Mouse (Mus musculus) forebrain, embryonic 16.5 days (tissue): ENCODE results near the gene 4930469K13Rik. TPM values are rescaled to one million over a fixed set of nuclear protein-coding genes. Genes with fewer than 3 reads are reported as not detected.

Experiments used
- ATAC-seq: fragments of 200-750 bp; cut with Nextera tagmentation; 2 replicates; pipeline ENCODE4 v1.8.0; 2017; ENCODE audit warnings: mild to moderate bottlenecking, moderate library complexity
- H3K27ac ChIP-seq: fragments of 300-500 bp; sonication (generic); 2 replicates; pipeline ENCODE4 v1.5.1; 2014; ENCODE audit warnings: low read length, control low read depth
- H3K27me3 ChIP-seq: fragments of 300-500 bp; sonication (generic); replicated peaks from 2 replicates; pipeline ENCODE4 v1.6.1; 2014; ENCODE audit warnings: low read length; ENCODE audit not compliant: control insufficient read depth, insufficient read depth
- H3K36me3 ChIP-seq: fragments of 300-500 bp; sonication (generic); 2 replicates; pipeline ENCODE4 v1.6.1; 2014; ENCODE audit not compliant: control insufficient read depth, insufficient read depth
- H3K4me1 ChIP-seq: fragments of 300-500 bp; sonication (generic); replicated peaks from 2 replicates; pipeline ENCODE4 v1.6.1; 2014; ENCODE audit warnings: low read length; ENCODE audit not compliant: control insufficient read depth, insufficient read depth
- H3K4me2 ChIP-seq: fragments of 300-500 bp; sonication (generic); 2 replicates; pipeline ENCODE4 v1.6.1; 2014; ENCODE audit warnings: mild to moderate bottlenecking, low read length, control low read depth
- H3K4me3 ChIP-seq: fragments of 300-500 bp; sonication (generic); replicated peaks from 2 replicates; pipeline ENCODE4 v1.5.1; 2014; ENCODE audit warnings: mild to moderate bottlenecking, low read length, control low read depth
- H3K9ac ChIP-seq: fragments of 300-500 bp; sonication (generic); replicated peaks from 2 replicates; pipeline ENCODE4 v1.6.1; 2014; ENCODE audit warnings: low read depth, low read length, control low read depth
- H3K9me3 ChIP-seq: fragments of 300-500 bp; sonication (generic); 2 replicates; pipeline ENCODE4 v1.6.1; 2016; ENCODE audit warnings: low read length; ENCODE audit not compliant: control insufficient read depth
- WGBS: fragments of 180-500 bp; shearing (Covaris S2); extraction: QIAGEN DNeasy Blood & Tissue Kit; methylation state at CpG from one replicate; pipeline ENCODE4 v1.1.7; 2014; 5-methylcytosine and 5-hydroxymethylcytosine counted together
- polyA plus RNA-seq: library from polyadenylated mRNA; unstranded; fragments of >200 nt; fragmentation: Nextera tagmentation; extraction: Ambion mirVana; gene quantifications from 2 replicates; pipeline ENCODE4 v1.2.1, GENCODE M21; 2015

The 4930469K13Rik gene
- polyA plus RNA-seq, 1 experiment from 2014 or later, result not detected

DNA sequence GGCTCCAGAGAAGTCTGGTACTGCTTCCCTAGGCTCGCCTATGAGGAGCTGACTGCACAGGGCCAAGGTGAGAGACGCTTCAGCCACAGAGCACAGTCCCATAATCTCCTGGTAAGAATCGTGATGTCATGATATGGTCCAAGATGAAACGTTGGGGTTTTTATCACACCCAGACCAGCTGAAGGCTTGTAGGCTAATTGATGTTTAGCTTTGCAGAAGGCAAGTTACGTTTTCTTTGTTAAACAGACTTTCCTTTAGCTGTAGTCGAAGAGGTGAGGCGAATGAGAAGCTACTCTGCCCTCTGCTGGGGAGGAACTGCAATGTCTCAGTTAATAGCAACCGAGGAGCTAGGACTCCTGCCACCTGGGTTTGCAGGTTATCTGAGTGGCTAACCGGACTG, 89.7 kb downstream of the 4930469K13Rik start:
- no peak overlapping the region for H3K4me2 ChIP-seq
- 45% methylated on average over 9 of the region's 9 CpGs for WGBS
- peak; percentile 62; the same call in 1 of the 2 replicates for ATAC-seq
- H3K36me3 ChIP-seq, result no peaks in the 10 kb centered on the region
- no peaks in the 10 kb centered on the region for H3K9me3 ChIP-seq
- no peak overlapping the region for H3K9ac ChIP-seq
- H3K4me3 ChIP-seq, result no peak overlapping the region
- H3K27me3 ChIP-seq, result no peaks in the 10 kb centered on the region
- H3K4me1 ChIP-seq, result 0 out of 2 replicates have a peak, but pooled peaks cover 2% of the 10 kb centered on the region
- H3K27ac ChIP-seq, result no peak overlapping the region

DNA sequence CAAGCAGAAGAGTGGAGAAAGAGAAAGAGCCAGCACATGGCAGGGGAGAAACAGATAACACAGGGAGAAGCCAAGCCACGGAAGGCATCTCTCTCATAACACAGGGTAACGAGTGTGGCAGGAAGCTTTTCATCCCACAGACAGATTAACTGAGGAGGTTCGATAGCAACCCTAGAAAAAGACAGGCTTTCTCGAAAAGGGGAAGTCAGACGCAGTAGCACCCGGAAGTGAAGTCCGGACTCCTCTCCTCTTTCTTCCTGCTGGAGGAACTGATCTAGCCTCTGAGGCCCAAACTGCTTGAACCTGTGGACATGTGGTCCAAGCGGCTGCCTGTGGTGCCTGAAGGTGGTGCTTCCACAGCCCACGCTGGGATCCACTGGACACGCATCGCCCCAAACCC, 90.1 kb downstream of the 4930469K13Rik start:
- no peaks in the 10 kb centered on the region for H3K27me3 ChIP-seq
- H3K4me3 ChIP-seq, result no peak overlapping the region
- H3K27ac ChIP-seq, result no peak overlapping the region
- H3K4me1 ChIP-seq, result 0 out of 2 replicates have a peak, but pooled peaks cover 2% of the 10 kb centered on the region
- H3K9me3 ChIP-seq, result no peaks in the 10 kb centered on the region
- H3K36me3 ChIP-seq, result no peaks in the 10 kb centered on the region
- no peak overlapping the region for H3K9ac ChIP-seq
- 86% methylated on average over 11 of the region's 11 CpGs for WGBS
- no peak for ATAC-seq
- no peak overlapping the region for H3K4me2 ChIP-seq

DNA sequence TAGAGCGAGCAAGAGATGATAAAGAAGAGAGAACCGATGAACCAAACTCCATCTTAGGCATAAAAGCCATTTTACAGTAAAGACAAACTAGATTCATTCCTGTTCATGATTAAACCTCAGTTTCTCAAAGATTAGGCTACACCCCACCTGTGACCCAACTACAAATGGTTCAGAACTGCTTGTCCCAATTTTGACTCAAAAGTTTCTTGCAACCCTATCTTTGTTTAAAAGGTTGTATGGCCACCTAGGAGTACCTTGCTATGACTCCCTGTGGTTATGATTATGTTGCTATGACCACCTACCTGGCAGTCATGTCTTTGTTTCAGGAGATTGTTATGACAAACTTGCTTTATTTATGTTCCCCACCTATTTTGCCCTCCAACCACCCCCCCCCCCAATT, 90.7 kb downstream of the 4930469K13Rik start:
- H3K4me2 ChIP-seq, result no peak overlapping the region
- no peak overlapping the region for H3K9ac ChIP-seq
- H3K27ac ChIP-seq, result no peak overlapping the region
- no peak for ATAC-seq
- H3K4me1 ChIP-seq, result 0 out of 2 replicates have a peak, but pooled peaks cover 2% of the 10 kb centered on the region
- H3K9me3 ChIP-seq, result no peaks in the 10 kb centered on the region
- no peak overlapping the region for H3K4me3 ChIP-seq
- 95% methylated on average over 2 of the region's 2 CpGs for WGBS
- H3K36me3 ChIP-seq, result no peaks in the 10 kb centered on the region
- no peaks in the 10 kb centered on the region for H3K27me3 ChIP-seq

DNA sequence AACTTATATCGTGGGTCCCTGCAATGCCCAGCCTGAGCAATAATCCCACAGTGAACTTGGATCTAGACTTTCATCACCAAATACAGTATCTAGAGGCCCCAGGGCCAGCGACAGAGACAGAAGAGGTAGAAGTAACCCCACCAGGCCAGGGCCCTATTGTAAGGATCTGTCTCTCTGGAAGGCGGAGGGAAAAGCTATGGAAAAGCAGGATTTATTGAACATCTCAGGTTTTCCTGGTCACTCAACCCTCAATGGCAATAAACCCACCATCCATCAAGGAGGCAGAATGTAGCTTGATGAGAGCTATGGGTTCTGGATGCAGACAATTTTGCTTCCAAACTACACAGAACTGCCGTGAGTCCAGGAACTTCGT, 95.8 kb downstream of the 4930469K13Rik start:
- Histone ChIP-seq H3K4me3 (no peak overlapping the region), H3K9ac (no peak overlapping the region), H3K36me3 (no peaks in the 10 kb centered on the region), H3K27me3 (no peaks in the 10 kb centered on the region), H3K9me3 (no peaks in the 10 kb centered on the region), H3K4me2 (no peak overlapping the region), H3K27ac (no peak overlapping the region), H3K4me1 (no peaks in the 10 kb centered on the region)
- WGBS, result 87% methylated on average over 5 of the region's 5 CpGs
- no peak for ATAC-seq

DNA sequence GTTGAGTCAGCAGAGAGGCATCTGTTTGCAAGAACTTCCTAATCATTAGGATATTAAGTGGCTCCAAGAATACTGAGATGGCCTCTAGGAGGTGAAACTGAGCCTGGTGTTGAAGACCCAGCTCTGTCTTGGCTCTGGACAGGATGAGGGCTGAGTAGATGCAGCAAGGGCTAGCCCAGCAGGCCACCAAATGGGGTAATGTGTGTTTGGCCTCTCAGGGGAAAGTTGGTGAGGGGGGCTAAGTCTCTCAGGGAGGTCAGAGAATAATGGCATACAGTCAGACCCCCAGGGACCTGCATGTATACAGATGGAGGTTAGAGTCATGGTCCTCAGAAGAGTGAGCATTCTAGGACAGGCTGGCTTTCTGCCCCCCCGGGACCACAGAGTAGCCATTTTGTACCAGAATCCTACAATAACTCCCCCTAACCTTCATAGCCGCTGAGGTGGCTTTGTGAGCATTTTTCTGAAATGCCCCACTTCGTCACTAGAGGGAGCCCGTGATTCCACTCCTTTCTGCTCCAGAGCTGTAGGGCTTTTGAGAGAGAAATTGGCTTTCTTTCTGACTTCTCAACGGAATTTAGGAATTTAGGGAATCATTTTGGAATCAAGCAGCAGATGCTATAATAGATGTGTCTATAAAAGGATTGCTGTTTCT, 96.3 kb downstream of the 4930469K13Rik start:
- H3K4me3 ChIP-seq, result no peak overlapping the region
- 12% methylated on average over 5 of the region's 5 CpGs for WGBS
- no peaks in the 10 kb centered on the region for H3K9me3 ChIP-seq

DNA sequence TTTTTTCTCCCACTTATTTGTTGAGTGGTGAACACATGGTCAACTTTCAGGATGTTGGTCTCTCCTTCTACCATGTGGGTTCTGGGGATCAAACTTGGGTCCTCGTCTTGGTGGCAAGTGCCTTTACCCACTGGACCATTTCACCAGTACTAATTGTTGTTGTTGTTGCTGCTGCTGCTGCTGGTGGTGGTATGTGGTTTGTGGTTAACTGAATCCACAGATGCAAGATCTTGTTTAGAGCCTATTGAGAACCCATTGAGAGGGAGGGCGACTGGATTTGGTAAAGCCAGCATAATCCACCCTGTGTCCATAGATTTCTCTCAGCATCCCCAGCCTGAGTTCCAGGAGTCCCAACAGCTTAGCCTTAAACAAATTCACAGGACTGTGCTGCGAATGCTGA, 97.9 kb downstream of the 4930469K13Rik start:
- Histone ChIP-seq H3K36me3 (no peaks in the 10 kb centered on the region), H3K27me3 (no peaks in the 10 kb centered on the region), H3K9me3 (no peaks in the 10 kb centered on the region), H3K27ac (no peak overlapping the region), H3K4me3 (no peak overlapping the region), H3K9ac (no peak overlapping the region), H3K4me1 (no peaks in the 10 kb centered on the region), H3K4me2 (no peak overlapping the region)
- 79% methylated on average over 3 of the region's 3 CpGs for WGBS
- ATAC-seq, result no peak

More for the DNA sequence above, 96.3 kb downstream of the 4930469K13Rik start:
- H3K4me1 ChIP-seq, result no peaks in the 10 kb centered on the region
- no peak overlapping the region for H3K4me2 ChIP-seq
- H3K9ac ChIP-seq, result no peak overlapping the region
- H3K27me3 ChIP-seq, result no peaks in the 10 kb centered on the region
- H3K36me3 ChIP-seq, result no peaks in the 10 kb centered on the region
- ATAC-seq, result no peak; the same call in 1 of the 2 replicates
- H3K27ac ChIP-seq, result no peak overlapping the region

DNA sequence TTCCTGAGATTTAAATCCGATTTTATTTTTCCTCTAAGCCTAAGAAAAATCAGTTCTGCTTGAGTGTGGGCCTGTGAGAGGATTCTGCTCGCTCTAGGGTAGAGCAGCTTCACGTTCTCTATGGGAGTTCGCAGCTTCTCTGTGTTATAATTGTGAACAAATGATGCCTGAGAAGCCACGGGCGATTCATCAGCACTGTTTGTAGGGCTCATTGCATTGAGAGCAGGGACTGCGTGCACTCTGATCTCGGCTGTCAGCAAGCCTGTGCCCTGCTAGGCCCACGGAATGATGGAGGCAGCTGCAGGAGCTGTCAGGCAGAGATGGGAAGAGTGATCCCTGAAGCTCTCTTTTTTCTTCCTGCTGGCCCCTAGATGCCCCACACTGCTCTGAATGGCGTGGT, 100.1 kb downstream of the 4930469K13Rik start:
- H3K4me1 ChIP-seq, result peaks cover 2% of the 10 kb centered on the region; the same call in 1 of the 2 replicates
- no peak overlapping the region for H3K4me2 ChIP-seq
- H3K36me3 ChIP-seq, result no peaks in the 10 kb centered on the region
- 50% methylated on average over 10 of the region's 10 CpGs for WGBS
- no peak overlapping the region for H3K4me3 ChIP-seq
- H3K9ac ChIP-seq, result no peak overlapping the region
- no peak for ATAC-seq
- H3K9me3 ChIP-seq, result no peaks in the 10 kb centered on the region
- no peak overlapping the region for H3K27ac ChIP-seq
- H3K27me3 ChIP-seq, result no peaks in the 10 kb centered on the region

DNA sequence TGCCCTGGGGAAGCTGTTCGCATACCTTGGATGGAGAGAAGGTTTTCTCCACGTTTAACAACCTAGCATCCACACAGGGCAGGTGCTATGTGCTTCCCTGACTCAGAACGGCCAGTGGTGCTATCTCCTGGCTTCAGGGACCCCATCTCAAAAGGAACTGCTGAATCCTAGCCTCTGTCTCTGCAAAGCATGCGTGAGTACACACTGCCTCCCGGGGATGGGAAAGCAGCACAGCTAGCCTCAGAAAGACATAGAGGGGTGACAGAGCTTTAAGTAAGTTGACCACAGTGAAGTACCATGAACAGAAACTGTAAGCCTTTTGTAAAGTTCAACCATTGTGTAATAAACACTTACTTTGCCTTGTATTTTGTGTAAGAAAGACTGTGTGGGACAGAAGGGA, 104.9 kb downstream of the 4930469K13Rik start:
- no peak for ATAC-seq
- 56% methylated on average over 5 of the region's 5 CpGs for WGBS
- Histone ChIP-seq H3K36me3 (no peaks in the 10 kb centered on the region), H3K4me2 (no peak overlapping the region), H3K9ac (no peak overlapping the region), H3K27ac (no peak overlapping the region), H3K4me3 (no peak overlapping the region), H3K9me3 (no peaks in the 10 kb centered on the region), H3K27me3 (no peaks in the 10 kb centered on the region), H3K4me1 (peaks cover 13% of the 10 kb centered on the region; the same call in 1 of the 2 replicates)

DNA sequence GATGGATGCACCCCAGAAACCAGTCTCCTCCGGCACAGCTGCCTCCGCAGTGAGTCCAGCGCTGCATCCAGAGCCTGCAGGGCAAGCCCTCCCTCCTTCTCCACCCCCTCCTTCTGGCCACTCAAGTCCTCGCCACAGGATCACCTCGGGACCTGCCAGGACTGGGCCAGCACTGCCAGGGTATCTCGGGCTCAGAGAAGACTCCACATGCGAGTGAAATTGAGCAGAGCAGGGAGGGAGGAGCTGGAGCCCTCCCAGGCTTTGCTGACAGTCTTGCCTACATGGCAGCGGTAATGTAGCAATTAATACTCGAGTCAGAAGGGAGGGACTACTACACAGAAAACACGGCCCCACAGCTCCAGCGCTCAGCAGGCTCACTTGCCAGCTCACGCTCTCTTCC, 105.4 kb downstream of the 4930469K13Rik start, which contains the start of gene Kcnip1:
TSS of gene Kcnip1 (minus strand) at position 215 of the 400 bp plus-strand sequence.
- H3K27ac ChIP-seq, result no peak within 1 kb of the TSS
- no peaks in the 10 kb centered on the region for H3K9me3 ChIP-seq
- no peaks in the 10 kb centered on the region for H3K36me3 ChIP-seq
- peak; percentile 87 for ATAC-seq
- WGBS, result 24% methylated on average over 12 of the region's 12 CpGs
- H3K4me3 ChIP-seq, result no peak within 1 kb of the TSS
- peaks cover 13% of the 10 kb centered on the region; the same call in 1 of the 2 replicates for H3K4me1 ChIP-seq
- peak within 1 kb of the TSS; percentile 14; the same call in 1 of the 2 replicates for H3K4me2 ChIP-seq
- no peak within 1 kb of the TSS for H3K9ac ChIP-seq
- no peaks in the 10 kb centered on the region for H3K27me3 ChIP-seq
